Mouse (Mus musculus) thymus, postnatal 36 days (tissue): ENCODE measurements around the gene Utf1.

Experiments
- DNase-seq, 2 experiments: peaks; one replicate each; pipeline ENCODE4 v3.0.0; 2022; ENCODE audit warnings: mixed read lengths in 2 of 2

Gene Utf1

GRCm38 (mm10) chr7:139943674-139944281 is at the start of gene Utf1:
Gene Utf1, plus strand, starts transcription at chr7:139943789.
- peak; percentile 16 to 20 for DNase-seq

- DNase-seq, result no peak
Measured at GRCm38 (mm10) chr7:139894655-139895557, 48.7 kb upstream of the Utf1 start, which contains the start of gene Kndc1. Gene Kndc1, plus strand, starts transcription at chr7:139894696.

GRCm38 (mm10) chr7:139896271-139896670 is 47.3 kb upstream of the Utf1 start:
- DNase-seq, result no peak

- no peak for DNase-seq
Measured at GRCm38 (mm10) chr7:139896796-139897195, 46.8 kb upstream of the Utf1 start.

- no peak for DNase-seq
Measured at GRCm38 (mm10) chr7:139898606-139899005, 45.0 kb upstream of the Utf1 start.

- DNase-seq, result no peak
Measured at GRCm38 (mm10) chr7:139899505-139899904, 44.1 kb upstream of the Utf1 start.

GRCm38 (mm10) chr7:139900456-139900855 is 43.1 kb upstream of the Utf1 start:
- DNase-seq, result no peak

- no peak for DNase-seq
Measured at GRCm38 (mm10) chr7:139900896-139901295, 42.7 kb upstream of the Utf1 start.

- DNase-seq, result no peak
Measured at GRCm38 (mm10) chr7:139901981-139902380, 41.6 kb upstream of the Utf1 start.

GRCm38 (mm10) chr7:139905261-139905660 is 38.3 kb upstream of the Utf1 start:
- no peak for DNase-seq

GRCm38 (mm10) chr7:139905661-139906060 is 37.9 kb upstream of the Utf1 start:
- peak; percentile 22 to 23 for DNase-seq

- no peak for DNase-seq
Measured at GRCm38 (mm10) chr7:139908176-139908575, 35.4 kb upstream of the Utf1 start.

GRCm38 (mm10) chr7:139909469-139909868 is 34.1 kb upstream of the Utf1 start:
- no peak for DNase-seq

- no peak for DNase-seq
Measured at GRCm38 (mm10) chr7:139910204-139910835, 33.3 kb upstream of the Utf1 start.

GRCm38 (mm10) chr7:139914141-139915047 is 29.2 kb upstream of the Utf1 start:
- DNase-seq, result no peak

- no peak for DNase-seq
Measured at GRCm38 (mm10) chr7:139915646-139916257, 27.8 kb upstream of the Utf1 start.

GRCm38 (mm10) chr7:139916345-139916744 is 27.2 kb upstream of the Utf1 start:
- no peak for DNase-seq

- no peak for DNase-seq
Measured at GRCm38 (mm10) chr7:139918262-139918661, 25.3 kb upstream of the Utf1 start.

- DNase-seq, result peak; percentile 44 to 47
Measured at GRCm38 (mm10) chr7:139930732-139931131, 12.9 kb upstream of the Utf1 start.

GRCm38 (mm10) chr7:139936705-139937104 is 6.9 kb upstream of the Utf1 start:
- DNase-seq, result no peak

GRCm38 (mm10) chr7:139937138-139937537 is 6.5 kb upstream of the Utf1 start:
- no peak for DNase-seq

- no peak for DNase-seq
Measured at GRCm38 (mm10) chr7:139937810-139938209, 5.8 kb upstream of the Utf1 start.
